Mouse (Mus musculus): ENCODE data around the gene Tbc1d24.

Gene Tbc1d24

GRCm38 (mm10) chr17:24173423-24173822, 31.9 kb downstream of the Tbc1d24 start:
- peak; percentile 49 for DNase-seq (ENCODE audit: low spot score)

- DNase-seq (ENCODE audit: low spot score) = no peak
These were observed 33.6 kb downstream of the Tbc1d24 start for GRCm38 (mm10) chr17:24171738-24172137.

- DNase-seq (ENCODE audit: low spot score) = peak; percentile 56
These were observed 34.6 kb downstream of the Tbc1d24 start for GRCm38 (mm10) chr17:24170729-24171128.

- DNase-seq (ENCODE audit: low spot score) = no peak
These were observed 35.2 kb downstream of the Tbc1d24 start for GRCm38 (mm10) chr17:24170125-24170524.

GRCm38 (mm10) chr17:24169317-24170065, 35.9 kb downstream of the Tbc1d24 start, which contains the start of gene Atp6v0c:
Gene Atp6v0c, minus strand, starts transcription at chr17:24169702.
- peak; percentile 95 for DNase-seq (ENCODE audit: low spot score)

- DNase-seq (ENCODE audit: low spot score) = peak; percentile 83
These were observed 36.6 kb downstream of the Tbc1d24 start for GRCm38 (mm10) chr17:24168590-24169277.

GRCm38 (mm10) chr17:24167891-24168505, 37.4 kb downstream of the Tbc1d24 start:
- DNase-seq (ENCODE audit: low spot score) = no peak

GRCm38 (mm10) chr17:24167120-24167519, 38.2 kb downstream of the Tbc1d24 start:
- no peak for DNase-seq (ENCODE audit: low spot score)

- DNase-seq (ENCODE audit: low spot score) = no peak
These were observed 40.6 kb downstream of the Tbc1d24 start for GRCm38 (mm10) chr17:24164566-24165259.

- peak; percentile 92 for DNase-seq (ENCODE audit: low spot score)
These were observed 42.0 kb downstream of the Tbc1d24 start, which contains the start of gene Amdhd2 for GRCm38 (mm10) chr17:24163176-24163962. Gene Amdhd2, minus strand, starts transcription at chr17:24163766.

GRCm38 (mm10) chr17:24162584-24163175, 42.7 kb downstream of the Tbc1d24 start:
- DNase-seq (ENCODE audit: low spot score) = no peak

GRCm38 (mm10) chr17:24161466-24161865, 43.9 kb downstream of the Tbc1d24 start:
- no peak for DNase-seq (ENCODE audit: low spot score)

GRCm38 (mm10) chr17:24157526-24157925, 47.8 kb downstream of the Tbc1d24 start:
- no peak for DNase-seq (ENCODE audit: low spot score)

- no peak for DNase-seq (ENCODE audit: low spot score)
These were observed 48.2 kb downstream of the Tbc1d24 start for GRCm38 (mm10) chr17:24157121-24157520.

GRCm38 (mm10) chr17:24156394-24156793, 49.0 kb downstream of the Tbc1d24 start:
- no peak for DNase-seq (ENCODE audit: low spot score)

- DNase-seq (ENCODE audit: low spot score) = no peak
These were observed 49.6 kb downstream of the Tbc1d24 start for GRCm38 (mm10) chr17:24155742-24156141.

GRCm38 (mm10) chr17:24154463-24154862, 50.9 kb downstream of the Tbc1d24 start:
- no peak for DNase-seq (ENCODE audit: low spot score)

- peak; percentile 58 for DNase-seq (ENCODE audit: low spot score)
These were observed 53.3 kb downstream of the Tbc1d24 start for GRCm38 (mm10) chr17:24151890-24152563.

GRCm38 (mm10) chr17:24151382-24151781, 54.0 kb downstream of the Tbc1d24 start:
- no peak for DNase-seq (ENCODE audit: low spot score)

- DNase-seq (ENCODE audit: low spot score) = no peak
These were observed 54.5 kb downstream of the Tbc1d24 start, which contains the start of gene Pdpk1 for GRCm38 (mm10) chr17:24150824-24151223. Gene Pdpk1, minus strand, starts transcription at chr17:24150924.
